Mouse (Mus musculus) midbrain, embryonic 16.5 days (tissue): Measurements from ENCODE around the gene Pkd2l1. TPM values are rescaled to one million over a fixed set of nuclear protein-coding genes. Genes with fewer than 3 reads are reported as not detected.

Source experiments
- ATAC-seq: fragments of 200-750 bp; cut with Nextera tagmentation; 2 replicates; pipeline ENCODE4 v1.8.0; 2017; ENCODE audit warnings: moderate TSS enrichment
- H3K27ac ChIP-seq: fragments of 300-500 bp; sonication (generic); 2 replicates; pipeline ENCODE4 v1.5.1; 2014; ENCODE audit warnings: mild to moderate bottlenecking, low read length, mixed read lengths
- H3K27me3 ChIP-seq: fragments of 300-500 bp; sonication (generic); 2 replicates; pipeline ENCODE4 v1.6.1; 2014; ENCODE audit warnings: low read depth, low read length, mixed read lengths; ENCODE audit not compliant: control insufficient read depth, insufficient read depth
- H3K36me3 ChIP-seq: fragments of 300-500 bp; sonication (generic); 2 replicates; pipeline ENCODE4 v1.6.1; 2014; ENCODE audit warnings: mild to moderate bottlenecking, low read length, moderate library complexity, mixed read lengths; ENCODE audit not compliant: control insufficient read depth, insufficient read depth
- H3K4me1 ChIP-seq: fragments of 300-500 bp; sonication (generic); 2 replicates; pipeline ENCODE4 v1.6.1; 2014; ENCODE audit warnings: mild to moderate bottlenecking, low read length, mixed read lengths; ENCODE audit not compliant: control insufficient read depth, insufficient read depth
- H3K4me2 ChIP-seq: fragments of 300-500 bp; sonication (generic); 2 replicates; pipeline ENCODE4 v1.6.1; 2014; ENCODE audit warnings: mild to moderate bottlenecking, low read length, mixed read lengths
- H3K4me3 ChIP-seq: fragments of 300-500 bp; sonication (generic); 2 replicates; pipeline ENCODE4 v1.5.1; 2014; ENCODE audit warnings: low read depth, mild to moderate bottlenecking, low read length, moderate library complexity, mixed read lengths
- H3K9ac ChIP-seq: fragments of 300-500 bp; sonication (generic); 2 replicates; pipeline ENCODE4 v1.6.1; 2014; ENCODE audit warnings: low read depth, low read length, mixed read lengths
- H3K9me3 ChIP-seq: fragments of 300-500 bp; sonication (generic); replicated peaks from 2 replicates; pipeline ENCODE4 v1.6.1; 2014; ENCODE audit warnings: mild to moderate bottlenecking, low read length, mixed read lengths; ENCODE audit not compliant: control insufficient read depth, poor library complexity, severe bottlenecking
- WGBS: fragments of 180-500 bp; shearing (Covaris S2); extraction: QIAGEN DNeasy Blood & Tissue Kit; methylation state at CpG from one replicate; pipeline ENCODE4 v1.1.7; 2014; 5-methylcytosine and 5-hydroxymethylcytosine counted together
- polyA plus RNA-seq: library from polyadenylated mRNA; unstranded; fragments of >200 nt; fragmentation: Nextera tagmentation; extraction: Ambion mirVana; gene quantifications from 2 replicates; pipeline ENCODE4 v1.2.1, GENCODE M21; 2015

Pkd2l1 gene
- polyA plus RNA-seq, 1 experiment from 2014 or later = 0.28 TPM

- Histone ChIP-seq H3K4me1 (no peaks in the 10 kb centered on the region), H3K9me3 (no peaks in the 10 kb centered on the region; the same call in none of the 2 replicates), H3K27me3 (no peaks in the 10 kb centered on the region), H3K9ac (no peak overlapping the region), H3K4me2 (no peak overlapping the region), H3K36me3 (no peaks in the 10 kb centered on the region), H3K4me3 (no peak overlapping the region), H3K27ac (no peak overlapping the region)
- 63% methylated on average over 2 of the region's 2 CpGs for WGBS
- ATAC-seq = no peak
Measured at GRCm38 (mm10) chr19:44207079-44207478, 14.8 kb upstream of the Pkd2l1 start.

DNA sequence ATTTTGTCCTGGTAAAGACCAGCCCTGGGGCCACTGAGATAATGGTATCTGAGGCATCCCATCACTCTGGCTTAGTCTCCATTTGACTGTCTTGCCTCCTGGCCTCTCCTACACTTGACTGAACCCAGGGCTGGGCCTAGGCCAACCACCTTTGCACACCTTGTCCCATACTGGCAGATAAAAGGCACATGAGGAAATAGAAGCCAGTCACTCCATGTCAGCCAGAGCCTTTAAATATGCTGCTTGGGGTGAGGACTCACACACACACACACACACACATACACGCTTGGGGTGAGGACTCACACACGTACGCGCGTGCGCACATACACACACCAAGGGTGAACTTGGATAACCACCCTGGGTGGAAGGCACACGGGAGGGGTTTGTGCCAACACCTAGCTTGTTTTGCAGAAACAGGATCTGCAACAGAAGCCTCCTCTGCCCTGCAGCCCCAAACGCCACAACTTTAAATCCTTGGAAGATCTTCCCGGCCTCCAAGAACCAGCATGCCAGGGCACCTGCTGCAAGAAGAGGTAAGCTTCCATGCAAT is 10.8 kb upstream of the Pkd2l1 start, which contains the start of gene Scd3:
Gene Scd3, plus strand, starts transcription at position 255 of the 550 bp plus-strand sequence.
- H3K36me3 ChIP-seq = no peaks in the 10 kb centered on the region
- no peak for ATAC-seq

DNA sequence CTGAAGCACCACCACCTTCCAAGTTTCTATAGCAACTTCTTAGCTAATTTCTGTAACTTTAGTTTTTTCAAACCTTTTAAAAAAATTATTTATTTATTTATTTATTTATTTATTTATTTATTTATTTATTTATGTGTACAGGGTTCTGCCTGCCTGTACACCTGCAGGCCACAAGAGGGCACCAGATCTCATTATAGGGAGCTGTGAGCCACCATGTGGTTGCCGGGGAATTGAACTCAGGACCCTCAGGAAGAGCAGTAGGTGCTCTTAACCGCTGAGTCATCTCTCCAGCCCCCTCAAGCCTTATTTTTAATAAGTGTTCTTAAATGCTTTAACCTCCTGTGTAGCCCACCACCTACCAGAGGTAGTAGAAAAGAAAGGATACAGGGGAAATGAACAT is 6.7 kb upstream of the Pkd2l1 start:
- ATAC-seq = no peak
- Histone ChIP-seq H3K27ac (no peak overlapping the region), H3K36me3 (no peaks in the 10 kb centered on the region), H3K4me2 (no peak overlapping the region), H3K4me3 (no peak overlapping the region), H3K27me3 (no peaks in the 10 kb centered on the region), H3K4me1 (no peaks in the 10 kb centered on the region), H3K9ac (no peak overlapping the region), H3K9me3 (no peaks in the 10 kb centered on the region; the same call in 1 of the 2 replicates)
- 83% methylated on average over 2 of the region's 2 CpGs for WGBS

More for the DNA sequence above, 10.8 kb upstream of the Pkd2l1 start, which contains the start of gene Scd3:
- no peaks in the 10 kb centered on the region for H3K27me3 ChIP-seq
- H3K9me3 ChIP-seq = no peaks in the 10 kb centered on the region; the same call in none of the 2 replicates
- H3K4me1 ChIP-seq = no peaks in the 10 kb centered on the region
- H3K9ac ChIP-seq = no peak within 1 kb of the TSS
- WGBS = 95% methylated on average over 9 of the region's 9 CpGs
- H3K4me3 ChIP-seq = no peak within 1 kb of the TSS
- H3K4me2 ChIP-seq = no peak within 1 kb of the TSS
- H3K27ac ChIP-seq = no peak within 1 kb of the TSS

GRCm38 (mm10) chr19:44198494-44198893 is 6.3 kb upstream of the Pkd2l1 start:
- Histone ChIP-seq H3K9me3 (no peaks in the 10 kb centered on the region; the same call in 1 of the 2 replicates), H3K9ac (no peak overlapping the region), H3K27me3 (no peaks in the 10 kb centered on the region), H3K4me2 (no peak overlapping the region), H3K4me3 (no peak overlapping the region), H3K36me3 (no peaks in the 10 kb centered on the region), H3K27ac (no peak overlapping the region), H3K4me1 (no peaks in the 10 kb centered on the region)
- ATAC-seq = no peak
- 89% methylated on average over 6 of the region's 6 CpGs for WGBS

DNA sequence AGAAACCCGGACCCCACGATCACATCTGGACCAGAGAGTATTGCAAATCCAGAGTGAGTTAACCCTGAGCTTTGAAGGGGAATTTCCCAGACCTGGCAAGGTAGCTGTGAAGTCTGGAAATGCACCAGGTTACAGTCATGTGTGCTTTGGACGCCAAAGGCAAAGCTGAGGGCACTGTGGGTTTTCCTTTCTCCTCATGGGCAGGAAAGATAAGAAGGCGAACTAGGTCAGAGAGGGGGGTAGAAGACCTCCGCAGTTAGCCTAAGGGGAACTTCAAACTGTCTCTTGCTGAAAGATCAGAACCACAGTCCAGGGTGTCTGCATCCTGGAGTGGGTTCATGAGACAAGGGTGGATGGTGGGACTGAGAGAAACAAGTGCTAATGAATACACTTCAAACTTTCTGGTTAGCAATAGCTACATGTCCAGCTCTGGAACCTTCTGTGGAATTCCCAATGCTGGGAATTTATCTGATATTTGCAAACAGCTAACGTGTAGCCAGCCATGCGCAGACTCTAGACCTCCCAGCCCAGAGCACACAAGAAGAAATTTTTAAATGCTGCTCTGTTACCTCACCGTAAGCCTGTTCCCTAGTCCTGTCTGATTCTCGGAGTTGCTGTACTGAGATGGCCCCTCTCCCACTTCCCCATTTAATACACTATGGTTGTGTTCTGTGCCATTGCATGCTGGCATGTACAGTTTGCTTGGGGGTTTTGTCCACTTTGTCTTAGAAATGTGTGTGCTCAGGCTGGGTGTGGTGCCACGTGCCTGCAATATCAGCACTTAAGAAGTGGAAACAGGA is 5.0 kb upstream of the Pkd2l1 start:
- no peak overlapping the region for H3K4me3 ChIP-seq
- no peaks in the 10 kb centered on the region for H3K9me3 ChIP-seq
- no peak overlapping the region for H3K4me2 ChIP-seq
- no peaks in the 10 kb centered on the region for H3K27me3 ChIP-seq
- no peak for ATAC-seq
- WGBS = 92% methylated on average over 10 of the region's 10 CpGs
- no peak overlapping the region for H3K27ac ChIP-seq
- H3K4me1 ChIP-seq = no peaks in the 10 kb centered on the region
- no peak overlapping the region for H3K9ac ChIP-seq
- H3K36me3 ChIP-seq = no peaks in the 10 kb centered on the region

DNA sequence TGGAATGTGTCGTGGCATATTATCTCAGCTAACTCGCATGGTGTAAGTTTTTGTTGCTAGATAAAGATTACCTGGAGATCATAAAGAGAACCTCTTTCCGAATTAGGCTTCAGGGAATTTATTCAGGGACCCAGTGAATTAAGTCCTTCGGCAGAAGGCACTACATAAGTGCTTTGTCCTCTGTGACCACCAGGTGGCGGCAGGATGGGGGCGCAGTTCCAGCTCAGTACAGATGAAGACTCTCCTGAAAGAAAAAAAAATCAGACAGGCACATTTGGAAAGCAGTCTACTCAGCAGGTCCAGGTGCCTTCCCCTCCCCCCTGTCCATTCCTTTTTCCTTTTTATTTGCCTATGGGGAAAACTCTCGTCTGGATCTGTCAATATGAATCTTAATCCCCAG is 2.9 kb upstream of the Pkd2l1 start:
- Histone ChIP-seq H3K4me1 (no peaks in the 10 kb centered on the region), H3K4me3 (no peak overlapping the region), H3K27me3 (no peaks in the 10 kb centered on the region), H3K36me3 (no peaks in the 10 kb centered on the region), H3K9ac (no peak overlapping the region), H3K9me3 (no peaks in the 10 kb centered on the region), H3K4me2 (no peak overlapping the region), H3K27ac (no peak overlapping the region)
- WGBS = 7% methylated on average over 7 of the region's 7 CpGs
- no peak for ATAC-seq

DNA sequence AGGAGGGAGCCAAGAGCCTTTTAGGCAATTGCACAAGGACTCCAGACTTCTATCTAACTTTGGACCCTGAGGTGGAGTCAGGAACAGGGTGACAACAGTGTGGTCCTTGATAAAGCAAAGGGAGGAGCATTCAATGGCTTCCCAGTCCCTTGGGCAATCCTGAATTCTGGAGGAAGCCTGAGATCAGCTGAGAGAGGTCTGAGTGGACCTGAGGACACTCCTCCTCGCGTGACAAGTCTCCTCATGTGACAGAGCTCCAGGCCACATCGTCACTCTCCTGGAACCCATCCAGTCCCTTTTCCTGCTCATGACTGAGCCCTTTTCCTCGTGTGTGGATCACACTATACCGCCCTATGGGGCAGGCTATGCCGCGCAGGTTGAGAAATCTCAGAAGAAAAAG is 1.7 kb upstream of the Pkd2l1 start:
- no peak for ATAC-seq
- H3K4me2 ChIP-seq = no peak overlapping the region
- H3K27ac ChIP-seq = no peak overlapping the region
- H3K4me1 ChIP-seq = no peaks in the 10 kb centered on the region
- H3K4me3 ChIP-seq = no peak overlapping the region
- no peaks in the 10 kb centered on the region for H3K9me3 ChIP-seq
- no peaks in the 10 kb centered on the region for H3K27me3 ChIP-seq
- no peak overlapping the region for H3K9ac ChIP-seq
- WGBS = 96% methylated on average over 7 of the region's 7 CpGs
- H3K36me3 ChIP-seq = no peaks in the 10 kb centered on the region

DNA sequence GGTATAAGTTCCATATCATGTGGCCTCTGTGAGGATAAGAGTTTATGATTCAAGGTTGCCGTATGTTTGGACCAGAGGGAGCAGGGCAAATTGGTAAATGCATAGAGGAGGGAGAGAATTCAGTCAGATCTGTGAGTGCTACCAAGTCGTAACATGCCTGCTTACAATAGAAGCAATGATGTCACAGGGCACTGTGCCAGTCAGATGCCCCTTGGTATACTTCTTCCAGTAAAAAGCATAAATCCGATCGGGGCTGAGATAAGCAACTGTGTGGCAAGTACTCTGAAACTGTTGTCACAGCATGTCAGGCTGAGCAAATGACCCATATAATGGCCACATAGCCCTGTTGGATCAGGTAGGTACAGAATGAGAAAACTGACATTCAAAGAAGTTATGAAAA is 3.2 kb downstream of the Pkd2l1 start:
- ATAC-seq = no peak

GRCm38 (mm10) chr19:44183968-44184367 is 8.3 kb downstream of the Pkd2l1 start:
- ATAC-seq = no peak
- no peaks in the 10 kb centered on the region for H3K36me3 ChIP-seq
- WGBS = 73% methylated on average over 3 of the region's 3 CpGs
- no peaks in the 10 kb centered on the region for H3K9me3 ChIP-seq
- no peaks in the 10 kb centered on the region for H3K27me3 ChIP-seq
- no peaks in the 10 kb centered on the region for H3K4me1 ChIP-seq
- H3K4me3 ChIP-seq = no peak overlapping the region
- H3K27ac ChIP-seq = no peak overlapping the region
- no peak overlapping the region for H3K4me2 ChIP-seq
- H3K9ac ChIP-seq = no peak overlapping the region

More for the DNA sequence above, 3.2 kb downstream of the Pkd2l1 start:
- Histone ChIP-seq H3K9ac (no peak overlapping the region), H3K4me3 (no peak overlapping the region), H3K4me1 (no peaks in the 10 kb centered on the region), H3K4me2 (no peak overlapping the region), H3K36me3 (no peaks in the 10 kb centered on the region), H3K27me3 (no peaks in the 10 kb centered on the region), H3K9me3 (no peaks in the 10 kb centered on the region), H3K27ac (no peak overlapping the region)
- WGBS = 87% methylated on average over 4 of the region's 4 CpGs
